Mouse (Mus musculus): ENCODE results near the gene Rps7.
A peak's percentile ranks its signal among the peaks of the same experiment; 100 is the strongest.

Gene Rps7

DNA sequence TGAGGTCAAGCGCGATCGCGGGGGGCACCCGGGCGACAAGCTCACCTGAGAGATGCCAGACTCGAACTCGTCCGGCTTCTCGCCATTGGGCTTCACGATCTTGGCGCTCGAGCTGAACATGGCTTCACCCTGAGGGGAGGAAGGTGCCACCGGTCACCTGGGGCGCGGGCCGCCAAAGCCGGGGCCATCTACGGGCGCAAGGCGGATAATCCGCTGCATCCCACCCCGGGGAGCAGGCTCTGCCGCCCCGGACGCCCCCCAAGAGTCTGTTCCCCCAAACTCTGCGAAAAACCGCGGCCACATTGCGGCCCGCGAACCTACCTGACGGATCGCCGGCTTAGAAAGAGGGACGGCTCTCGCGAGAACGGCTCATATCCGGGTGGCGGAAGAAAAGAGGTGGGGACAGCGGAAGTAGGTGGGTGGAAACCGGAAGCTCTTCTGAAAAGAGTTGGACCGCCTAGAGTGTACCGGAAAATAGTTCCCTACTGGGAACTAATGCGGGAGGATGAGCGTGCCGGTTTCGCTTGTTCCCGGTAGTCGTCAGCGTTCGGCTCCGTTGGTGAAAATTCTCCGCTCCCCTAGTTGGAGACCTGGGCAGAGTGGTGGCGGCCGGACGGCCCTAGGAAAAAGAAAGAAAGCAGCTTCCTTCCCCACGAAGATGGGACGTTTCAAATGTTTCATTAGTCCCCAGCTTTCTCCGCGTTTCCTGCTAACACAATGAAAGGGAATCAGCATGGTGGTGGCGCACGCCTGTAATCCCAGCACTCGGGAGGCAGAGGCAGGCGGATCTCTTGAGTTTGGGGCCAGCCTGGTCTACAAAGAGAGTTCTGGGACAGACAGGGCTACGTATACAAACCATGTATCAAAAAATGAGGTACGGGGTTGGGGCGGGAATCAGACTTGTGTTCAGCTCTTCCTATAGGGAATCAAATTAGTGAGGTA is at the start of gene Rps7:
Rps7 (minus strand) TSS at position 419 of the 942 bp plus-strand sequence.
- DNase-seq (ENCODE audit: low read depth, low spot score): peak; percentile 92

DNA sequence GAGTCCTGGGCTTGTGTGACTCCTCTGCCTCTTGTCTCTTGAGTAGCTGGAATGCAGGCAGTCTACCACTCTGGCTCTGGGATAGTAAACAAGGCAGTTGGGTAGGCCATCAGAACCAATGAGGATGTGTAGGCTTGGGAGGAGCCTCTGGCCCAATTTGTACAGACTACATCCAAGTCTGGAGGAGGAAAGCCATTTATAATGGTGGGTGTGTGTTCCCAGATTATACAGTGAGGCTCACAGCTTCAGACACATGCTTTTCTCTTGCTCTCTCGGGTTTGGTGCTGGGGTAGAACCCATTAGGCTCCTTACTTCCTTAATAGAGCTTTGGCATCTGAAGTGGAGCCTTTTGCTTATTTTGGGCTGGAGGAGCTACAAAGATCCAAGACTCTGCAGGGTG is 48.9 kb upstream of the Rps7 start:
- no peak for DNase-seq (ENCODE audit: low read depth, low spot score)

DNA sequence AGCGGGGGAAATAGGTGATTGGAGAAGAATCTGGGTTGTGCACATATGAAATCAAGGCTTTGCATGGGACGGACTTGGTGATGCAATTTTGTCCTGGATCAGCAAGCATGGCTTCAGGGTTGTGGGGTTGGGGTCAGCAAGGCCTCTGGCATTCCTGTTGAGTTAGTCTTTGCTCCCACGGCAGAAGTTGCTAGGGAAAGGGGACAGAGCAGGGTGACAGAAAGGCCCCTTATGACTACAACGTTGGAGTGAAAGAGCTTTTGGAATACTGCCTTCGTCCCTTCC is 40.1 kb upstream of the Rps7 start:
- DNase-seq (ENCODE audit: low read depth, low spot score): no peak

DNA sequence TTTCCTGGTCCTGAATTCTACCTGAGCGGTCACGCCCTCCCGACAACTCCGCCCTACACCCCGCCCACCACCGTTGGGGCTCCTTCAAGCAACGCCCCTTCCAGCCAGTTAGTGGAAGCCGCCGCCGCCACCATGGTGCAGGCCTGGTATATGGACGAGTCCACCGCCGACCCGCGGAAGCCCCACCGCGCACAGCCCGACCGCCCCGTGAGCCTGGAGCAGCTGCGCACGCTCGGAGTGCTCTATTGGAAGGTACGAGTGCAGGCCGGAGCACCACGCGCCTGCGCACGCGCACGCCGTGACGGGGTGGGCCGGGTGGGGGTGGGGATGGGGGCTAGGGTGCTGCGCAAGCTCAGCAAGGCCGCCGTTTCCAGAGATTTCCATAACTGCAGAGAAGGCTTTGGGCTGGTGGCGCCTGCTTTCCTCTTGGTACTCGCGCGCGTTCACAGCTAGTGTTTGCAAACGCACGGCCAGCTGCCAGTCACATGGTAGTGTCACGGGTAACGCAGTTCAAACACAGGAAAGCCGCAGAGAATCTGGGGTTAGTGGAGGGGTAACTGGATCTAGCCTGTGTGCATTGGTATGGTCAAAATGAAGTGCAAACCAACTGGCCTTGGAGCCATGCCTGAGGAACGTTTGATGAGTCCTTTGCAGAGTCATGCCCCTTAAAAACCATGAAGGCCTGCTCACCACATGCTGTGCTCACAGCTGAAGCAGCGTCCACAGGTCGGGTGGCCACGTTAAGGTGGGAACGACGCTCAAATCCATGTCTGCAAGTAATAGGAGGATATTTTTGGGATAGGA is 39.6 kb upstream of the Rps7 start, which contains the start of gene Adi1:
Adi1 (plus strand) TSS at position 111 of the 804 bp plus-strand sequence.
- peak; percentile 38 for DNase-seq (ENCODE audit: low read depth, low spot score)

DNA sequence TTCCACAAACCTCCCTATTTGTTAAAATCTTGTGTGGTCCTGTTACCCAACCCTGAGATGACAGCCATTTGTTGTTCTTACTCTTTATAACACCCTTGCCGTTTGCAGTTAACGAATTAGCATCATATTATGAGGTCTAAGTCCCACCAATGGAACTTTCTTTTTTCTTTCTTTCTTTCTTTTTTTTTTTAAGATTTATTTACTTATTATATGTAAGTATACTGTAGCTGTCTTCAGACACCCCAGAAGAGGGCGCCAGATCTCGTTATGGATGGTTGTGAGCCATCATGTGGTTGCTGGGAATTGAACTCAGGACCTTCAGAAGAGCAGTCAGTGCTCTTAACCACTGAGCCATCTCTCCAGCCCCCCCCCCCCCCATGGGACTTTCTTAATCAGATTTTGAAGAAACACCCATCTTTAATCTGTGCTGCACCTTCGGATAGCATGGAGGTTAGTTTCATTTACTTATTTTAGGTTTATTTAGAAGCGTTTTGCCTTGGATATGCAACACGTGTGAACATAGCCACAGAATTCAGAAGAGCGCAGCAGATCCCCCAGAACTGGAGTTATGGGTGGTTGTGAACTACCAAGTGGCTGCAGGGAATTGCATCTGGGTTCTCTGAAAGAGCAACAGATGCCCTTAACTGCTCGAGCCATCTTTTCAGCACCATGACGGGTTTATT is 38.4 kb upstream of the Rps7 start:
- no peak for DNase-seq (ENCODE audit: low read depth, low spot score)

DNA sequence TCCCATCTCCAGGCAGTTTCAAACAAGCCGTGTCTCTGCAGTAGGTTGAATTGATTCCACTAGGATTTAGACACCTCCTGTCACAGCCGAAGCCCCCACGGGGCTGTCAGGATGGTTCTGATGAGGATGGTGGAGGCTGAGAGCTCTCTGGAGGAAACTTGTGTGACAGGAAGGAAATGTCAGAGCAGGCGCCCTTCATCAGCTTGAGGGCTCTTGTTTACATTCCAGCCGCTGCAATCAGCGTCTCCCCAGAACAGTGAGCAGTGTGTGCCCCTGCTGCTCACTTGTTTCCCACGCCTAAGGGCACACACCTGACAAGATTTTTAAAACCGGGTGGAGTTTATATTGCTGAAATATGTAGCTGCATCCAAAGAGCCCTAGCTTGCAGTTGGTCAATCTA is 31.5 kb upstream of the Rps7 start:
- no peak for DNase-seq (ENCODE audit: low read depth, low spot score)

DNA sequence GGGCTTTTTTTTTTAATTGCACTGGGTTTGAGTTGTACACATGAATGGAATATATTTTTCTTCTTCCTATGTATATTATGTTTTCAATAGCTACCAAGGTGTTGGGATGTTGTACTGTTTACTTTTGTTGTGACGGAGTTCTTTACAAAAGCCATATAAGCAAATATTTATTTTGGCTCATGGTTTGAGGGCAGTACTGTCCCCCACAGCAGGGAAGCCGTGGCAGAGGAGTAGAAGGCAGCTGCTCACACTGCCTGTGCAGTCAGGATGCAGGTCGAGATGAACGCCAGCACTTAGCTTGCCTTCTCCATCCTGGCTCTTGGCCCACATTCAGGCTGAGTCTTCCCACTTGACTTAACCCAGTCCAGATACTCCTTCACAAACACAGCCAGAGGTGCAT is 31.0 kb upstream of the Rps7 start:
- no peak for DNase-seq (ENCODE audit: low read depth, low spot score)

DNA sequence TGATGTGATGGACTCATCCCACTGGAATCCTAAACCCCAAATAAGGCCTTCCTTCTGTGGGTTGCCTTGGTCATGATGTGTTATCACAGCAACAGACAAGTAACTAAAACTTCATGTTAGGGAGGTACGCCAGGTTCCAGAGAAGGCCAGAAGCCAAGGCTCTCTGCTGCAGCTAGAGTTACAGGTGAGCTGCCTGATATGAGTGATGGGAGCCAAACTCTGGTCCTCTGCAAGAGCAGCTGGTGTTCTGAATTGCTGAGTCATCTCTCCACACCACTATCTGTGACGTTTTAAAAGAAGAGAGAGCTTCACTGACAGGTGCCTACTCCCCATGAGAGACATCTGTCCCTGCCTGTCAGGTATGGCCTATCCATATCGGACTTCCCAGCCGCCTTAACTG is 26.9 kb upstream of the Rps7 start:
- DNase-seq (ENCODE audit: low read depth, low spot score): no peak

DNA sequence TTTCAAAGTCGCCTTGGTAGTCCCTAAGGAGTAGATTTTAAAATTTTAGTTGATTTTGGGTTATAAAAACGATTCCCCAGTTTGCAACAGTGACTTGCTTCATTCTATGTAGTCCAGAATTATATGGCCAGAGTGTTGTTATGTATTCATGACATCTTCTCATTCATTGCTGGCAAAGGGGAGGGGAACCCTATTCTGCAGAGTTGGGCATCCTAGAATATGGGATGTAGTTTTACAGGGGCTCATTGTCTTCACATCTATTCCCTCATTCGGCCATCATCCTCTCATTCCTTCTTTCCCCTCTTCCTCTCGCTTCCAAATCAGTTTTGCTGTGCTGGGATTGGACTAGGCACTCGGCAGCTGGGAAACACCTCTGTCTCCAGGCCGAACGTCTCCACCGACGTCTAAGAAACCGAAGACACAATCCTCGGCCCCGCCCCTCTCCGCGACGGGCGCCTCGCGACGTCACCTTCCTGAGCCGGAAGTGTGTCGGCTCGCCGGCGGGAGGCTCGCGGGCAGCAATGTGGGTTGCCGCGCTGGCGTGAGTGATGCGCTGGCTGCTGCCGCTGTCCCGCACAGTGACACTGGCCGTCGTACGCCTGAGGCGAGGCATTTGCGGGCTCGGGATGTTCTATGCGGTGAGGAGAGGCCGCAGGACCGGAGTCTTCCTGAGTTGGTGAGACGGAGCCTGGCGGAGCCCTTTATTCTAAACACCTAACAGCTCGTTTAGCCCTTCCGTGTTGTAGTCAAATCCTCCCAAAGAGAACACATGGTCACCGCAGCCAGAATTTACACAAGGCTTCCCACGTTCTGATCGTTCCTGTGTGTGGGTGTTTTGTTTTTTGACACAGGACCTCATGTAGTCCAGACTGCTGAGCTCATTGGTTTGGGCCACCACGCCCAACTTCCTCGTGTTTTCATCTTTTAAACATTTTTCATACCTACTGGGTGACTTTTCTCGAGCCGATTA is 13.7 kb upstream of the Rps7 start, which contains the start of gene Rnaseh1:
Rnaseh1 (plus strand) TSS at position 462 of the 970 bp plus-strand sequence.
- peak; percentile 74 for DNase-seq (ENCODE audit: low read depth, low spot score)

DNA sequence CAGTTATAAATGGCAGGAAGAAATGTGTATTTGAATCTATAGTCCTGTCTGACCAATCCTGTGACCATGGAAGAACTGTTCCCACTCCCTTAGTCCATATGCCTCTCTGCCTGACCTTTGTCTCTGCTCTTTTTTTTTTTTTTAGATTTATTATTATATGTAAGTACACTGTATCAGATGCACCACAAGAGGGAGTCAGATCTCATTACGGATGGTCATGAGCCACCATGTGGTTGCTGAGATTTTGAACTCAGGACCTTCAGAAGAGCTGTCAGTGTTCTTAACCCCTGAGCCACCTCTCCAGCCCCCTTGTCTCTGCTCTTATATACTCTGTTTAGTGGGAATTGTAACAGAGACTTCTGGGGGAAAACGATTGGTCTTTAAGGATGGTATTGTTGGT is 3.0 kb upstream of the Rps7 start:
- DNase-seq (ENCODE audit: low read depth, low spot score): no peak

DNA sequence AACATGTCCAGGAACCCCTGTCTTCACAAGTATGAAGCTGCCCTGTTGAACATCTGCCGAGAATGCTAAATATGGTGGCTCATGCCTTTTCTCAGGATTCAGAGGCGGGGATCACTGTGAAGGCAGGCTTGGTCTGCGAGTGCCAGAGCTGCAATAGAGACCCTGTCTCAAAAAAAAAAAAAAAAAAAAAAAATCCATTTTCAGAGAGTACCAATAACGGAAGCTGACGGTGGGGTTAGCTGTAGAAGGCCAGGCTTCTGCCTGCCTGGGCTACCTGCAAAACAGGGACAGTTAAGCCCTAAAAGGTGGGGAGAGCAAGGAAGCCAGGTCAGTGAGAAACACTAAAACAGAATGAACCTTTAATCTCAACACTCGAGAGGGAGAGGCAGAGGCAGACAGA is 790 bp upstream of the Rps7 start:
- no peak for DNase-seq (ENCODE audit: low read depth, low spot score)

DNA sequence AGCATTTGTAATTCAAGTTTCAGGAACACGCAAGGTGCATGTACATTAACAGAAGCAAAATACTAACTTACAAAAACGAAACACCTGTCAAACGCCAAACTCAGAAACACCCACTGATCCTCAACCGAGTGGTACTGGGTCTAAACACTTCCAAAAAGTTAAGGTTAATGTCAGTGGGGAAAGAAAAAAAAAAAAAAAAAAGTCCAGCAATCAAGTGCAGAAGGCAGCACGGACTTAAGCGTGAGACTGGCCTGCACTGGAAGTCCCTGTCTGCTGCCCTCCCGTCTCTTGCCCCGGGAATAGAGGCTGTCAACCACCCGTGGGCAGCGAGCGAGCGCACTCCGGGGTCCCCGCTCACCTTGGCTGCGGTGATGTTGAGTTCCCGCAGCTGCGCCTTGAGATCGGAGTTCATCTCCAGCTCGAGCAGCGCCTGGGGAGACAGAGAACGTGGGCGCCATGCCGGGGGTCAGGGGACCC is 657 bp downstream of the Rps7 start:
- DNase-seq (ENCODE audit: low read depth, low spot score): no peak

DNA sequence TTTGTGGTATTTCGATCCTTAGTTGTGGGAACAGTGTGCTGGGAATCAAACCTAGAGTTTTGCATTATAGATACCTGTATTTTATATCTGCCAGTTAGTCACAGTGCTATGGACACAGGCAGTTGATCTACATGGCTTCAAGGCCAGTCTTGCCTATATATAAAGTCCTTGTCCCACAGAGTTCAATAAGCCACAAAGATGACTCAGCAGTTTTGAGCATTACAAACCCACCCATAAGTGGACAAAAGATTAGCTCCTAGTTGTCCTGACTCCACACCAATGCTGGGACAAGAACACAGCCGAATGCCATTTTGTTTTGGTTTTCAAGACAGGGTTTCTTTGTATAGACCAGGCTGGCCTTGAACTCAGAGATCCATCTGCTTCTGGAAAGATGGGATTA is 7.3 kb downstream of the Rps7 start:
- no peak for DNase-seq (ENCODE audit: low read depth, low spot score)

DNA sequence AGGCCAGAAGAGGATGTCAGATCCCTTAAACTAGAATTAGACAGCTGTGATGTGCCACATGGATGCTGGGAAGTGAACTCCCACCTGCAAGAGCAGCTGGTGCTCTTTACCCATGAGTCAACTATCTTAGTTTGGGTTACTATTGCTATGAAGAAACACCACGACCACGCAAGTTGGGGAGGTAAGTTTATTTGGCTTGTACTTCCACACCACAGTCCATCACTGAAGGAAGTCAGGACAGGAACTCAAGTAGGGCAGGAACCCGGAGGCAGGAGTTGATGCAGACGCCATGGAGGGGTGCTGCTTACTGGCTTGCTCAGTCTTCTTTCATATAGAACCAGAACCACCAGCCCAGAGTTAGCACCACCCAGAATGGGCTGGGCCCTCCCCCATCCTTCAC is 8.7 kb downstream of the Rps7 start:
- no peak for DNase-seq (ENCODE audit: low read depth, low spot score)

DNA sequence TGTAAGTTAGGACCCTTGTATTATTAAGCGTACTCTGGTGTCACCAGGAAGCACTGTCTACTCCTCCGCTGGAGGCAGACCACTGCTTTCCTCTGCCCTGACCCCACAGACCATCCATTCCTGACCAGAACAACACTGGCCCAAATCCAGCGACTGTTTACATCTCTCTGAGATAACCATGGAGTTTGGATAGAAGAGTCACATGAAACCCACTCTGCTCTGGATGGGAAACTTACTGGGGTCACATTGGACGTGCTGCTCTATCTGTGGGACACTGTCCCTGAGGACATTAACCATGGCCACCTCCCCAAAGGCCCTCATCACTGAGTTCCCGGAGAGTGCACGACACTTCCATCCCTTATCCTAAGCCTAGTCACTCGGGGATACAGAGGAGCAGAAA is 10.3 kb downstream of the Rps7 start:
- DNase-seq (ENCODE audit: low read depth, low spot score): no peak

DNA sequence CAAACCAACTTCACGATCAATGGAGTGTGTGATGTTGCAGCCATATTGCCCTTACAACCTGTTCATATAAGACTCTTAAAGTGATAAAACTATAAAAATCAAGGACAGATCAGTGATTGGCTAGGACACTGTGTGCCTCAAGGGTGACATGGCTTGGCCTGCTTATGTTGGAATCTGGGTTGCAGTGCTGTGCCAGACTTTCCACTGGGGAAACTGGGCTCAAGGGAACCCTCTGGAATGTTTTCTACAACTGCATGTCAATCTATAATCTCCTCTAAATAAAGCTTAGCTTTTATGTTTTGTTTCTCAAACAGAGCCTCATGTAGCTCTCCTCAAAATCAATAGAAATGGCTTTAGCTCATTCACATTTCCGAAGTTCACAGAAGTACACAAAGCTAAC is 11.5 kb downstream of the Rps7 start:
- no peak for DNase-seq (ENCODE audit: low read depth, low spot score)

DNA sequence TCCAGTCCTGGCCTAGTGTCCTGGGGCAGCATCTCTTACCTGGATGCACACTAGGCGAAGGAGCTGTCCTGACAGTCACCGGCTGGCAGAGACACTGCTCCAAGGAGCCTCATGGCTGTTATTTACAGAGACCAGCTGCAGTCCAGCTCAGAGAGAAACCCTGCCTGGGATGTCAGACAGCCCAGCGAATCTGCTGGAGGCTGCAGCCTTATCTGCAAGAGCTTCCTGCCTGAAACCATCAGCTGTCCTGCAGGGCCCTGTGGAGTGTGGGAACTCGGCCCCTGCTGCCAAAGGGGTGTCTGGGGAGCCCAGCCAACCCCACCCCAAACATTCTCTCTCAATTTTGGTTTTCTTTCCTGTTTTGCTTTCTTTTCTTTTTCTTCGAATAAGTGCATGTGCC is 12.6 kb downstream of the Rps7 start, which contains the start of gene Colec11:
Colec11 (minus strand) TSS at position 183 of the 400 bp plus-strand sequence.
- DNase-seq (ENCODE audit: low read depth, low spot score): no peak

DNA sequence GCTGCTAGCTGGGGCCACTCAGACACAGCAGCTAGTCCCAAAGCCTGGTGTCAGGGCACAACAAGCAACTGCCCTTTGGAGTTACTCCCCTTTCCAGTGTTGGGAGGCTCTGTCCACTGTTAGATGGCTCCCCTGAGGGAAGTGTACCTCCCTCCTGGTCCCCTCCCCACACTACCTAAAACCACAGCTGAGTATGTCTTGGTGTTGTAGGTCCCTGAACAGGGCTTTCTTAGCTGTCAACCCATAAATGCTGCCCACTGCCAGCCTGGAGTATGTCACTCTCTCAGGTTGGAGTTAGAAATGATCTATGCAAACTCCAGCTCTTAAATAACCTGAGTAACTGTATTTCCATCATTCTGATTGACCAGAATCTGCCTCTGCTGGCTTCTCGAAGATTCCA is 13.1 kb downstream of the Rps7 start:
- no peak for DNase-seq (ENCODE audit: low read depth, low spot score)

DNA sequence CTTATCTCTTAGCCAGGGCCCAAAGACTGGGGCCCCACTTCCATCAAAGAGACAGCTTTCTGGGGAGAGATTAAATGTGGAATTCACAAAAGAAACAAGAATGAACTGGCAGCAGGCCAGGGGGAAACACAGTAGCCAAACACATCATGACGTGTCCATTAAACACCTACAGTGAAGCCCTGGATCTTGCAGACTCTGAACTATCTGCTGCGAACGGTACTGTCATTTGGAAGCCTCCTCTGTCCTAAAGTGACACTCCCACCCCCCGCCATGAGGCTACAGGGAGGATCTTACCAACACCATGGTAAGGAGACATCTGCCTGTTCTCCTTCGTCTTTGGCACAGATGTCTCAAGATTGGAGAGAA is 13.6 kb downstream of the Rps7 start:
- no peak for DNase-seq (ENCODE audit: low read depth, low spot score)

DNA sequence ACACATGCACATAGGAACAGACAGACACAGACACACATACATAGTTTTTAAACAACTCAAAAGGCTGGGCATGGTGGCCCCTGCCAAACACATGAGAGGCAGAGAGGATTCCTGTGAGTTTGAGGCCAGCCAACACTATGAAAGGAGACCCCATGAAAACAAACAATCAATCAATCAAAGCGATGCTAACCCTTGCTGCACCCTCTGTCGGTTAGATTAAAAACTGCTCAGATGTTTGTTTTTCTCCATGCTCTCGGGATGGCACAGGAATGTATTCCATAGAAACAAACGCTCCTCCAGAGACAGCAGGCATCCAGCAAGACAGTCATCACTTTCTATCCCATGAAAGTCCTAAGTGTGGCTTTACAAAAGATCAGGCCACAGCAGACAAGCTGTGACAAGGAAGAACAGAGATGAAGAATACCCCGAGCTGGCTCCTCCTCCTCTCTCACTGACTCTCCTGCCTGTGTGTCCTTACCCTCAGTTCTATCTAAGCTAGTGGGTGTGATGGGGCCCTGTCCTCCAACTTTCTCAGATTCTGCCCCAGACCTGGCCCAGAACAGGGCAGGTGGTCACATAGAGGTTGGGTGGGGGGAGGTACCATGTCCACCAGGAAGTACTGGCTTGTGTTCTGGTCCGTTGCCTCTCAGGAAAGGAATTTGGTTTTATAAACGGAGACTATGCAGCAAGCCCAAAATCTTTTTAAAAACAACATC is 14.1 kb downstream of the Rps7 start:
- DNase-seq (ENCODE audit: low read depth, low spot score): no peak

All from c-Kit-negative CD71-positive TER-119-positive erythroid progenitor cells, embryonic 14.5 days (primary cell).